Mouse (Mus musculus): ENCODE measurements at regions not wholly inside any gene's neighbourhood (a gene's known extent, or its start where the extent isn't known, plus 50 kb on each side); places are given as distances from the start of the nearest gene placed in this dataset.

DNA sequence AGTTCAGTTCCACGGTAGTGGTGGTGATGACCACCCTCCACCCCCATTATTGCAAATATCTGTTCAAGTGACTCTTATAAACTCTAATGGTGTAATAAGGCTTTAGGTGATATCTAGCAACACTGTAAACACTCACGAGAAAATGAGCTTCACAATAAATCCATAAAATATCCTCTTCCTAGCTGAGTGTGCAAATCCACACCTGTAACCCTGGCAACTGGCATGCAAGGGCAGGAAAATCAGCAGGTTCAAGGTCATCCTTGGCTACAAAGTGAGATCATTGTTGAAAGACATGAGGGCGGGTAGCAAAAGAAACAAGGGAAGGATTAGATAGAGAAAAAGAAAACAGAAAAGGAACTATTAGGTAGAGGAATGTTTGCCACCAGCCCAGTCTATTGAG, 86.8 kb downstream of the Sox4 start:
- Histone ChIP-seq H3K9ac (no peak overlapping the region), H3K36me3 (no peaks in the 10 kb centered on the region), H3K4me2 (no peak overlapping the region), H3K9me3 (no peaks in the 10 kb centered on the region), H3K4me1 (replicated peaks) (0 out of 2 replicates have a peak, but pooled peaks cover 4% of the 10 kb centered on the region), H3K27me3 (no peaks in the 10 kb centered on the region), H3K4me3 (no peak overlapping the region), H3K27ac (replicated peaks) (no peak overlapping the region)
- no peak for ATAC-seq (ENCODE audit: low FRiP score, low read depth)
- 80% methylated on average over 3 of the region's 3 CpGs for WGBS

DNA sequence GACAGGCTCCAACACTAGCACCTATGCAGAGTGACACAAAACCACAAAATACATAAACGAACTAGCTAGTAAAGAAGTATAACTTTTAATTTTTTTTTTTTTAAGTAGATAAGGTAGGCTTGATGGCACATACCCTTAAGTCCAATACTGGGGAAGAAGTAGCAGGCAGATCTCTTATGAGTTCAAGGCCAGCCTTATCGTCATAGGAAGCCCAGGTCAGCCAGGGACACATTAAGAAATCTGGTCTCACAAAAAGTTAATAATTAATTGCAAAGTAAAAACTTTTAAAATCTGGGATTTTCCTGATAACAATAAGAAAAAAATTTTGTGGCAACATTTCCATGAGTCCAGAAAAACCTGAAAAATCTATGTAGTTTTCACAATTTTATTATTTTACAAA, 92.9 kb downstream of the Sox4 start:
- Histone ChIP-seq H3K27me3 (no peaks in the 10 kb centered on the region), H3K4me3 (no peak overlapping the region), H3K27ac (replicated peaks) (peak overlapping the region; percentile 30; the same call in 1 of the 2 replicates), H3K36me3 (no peaks in the 10 kb centered on the region), H3K4me1 (replicated peaks) (peaks cover 15% of the 10 kb centered on the region), H3K9me3 (no peaks in the 10 kb centered on the region), H3K4me2 (no peak overlapping the region), H3K9ac (no peak overlapping the region)
- 73% methylated on average over 2 of the region's 2 CpGs for WGBS
- no peak for ATAC-seq (ENCODE audit: low FRiP score, low read depth)

DNA sequence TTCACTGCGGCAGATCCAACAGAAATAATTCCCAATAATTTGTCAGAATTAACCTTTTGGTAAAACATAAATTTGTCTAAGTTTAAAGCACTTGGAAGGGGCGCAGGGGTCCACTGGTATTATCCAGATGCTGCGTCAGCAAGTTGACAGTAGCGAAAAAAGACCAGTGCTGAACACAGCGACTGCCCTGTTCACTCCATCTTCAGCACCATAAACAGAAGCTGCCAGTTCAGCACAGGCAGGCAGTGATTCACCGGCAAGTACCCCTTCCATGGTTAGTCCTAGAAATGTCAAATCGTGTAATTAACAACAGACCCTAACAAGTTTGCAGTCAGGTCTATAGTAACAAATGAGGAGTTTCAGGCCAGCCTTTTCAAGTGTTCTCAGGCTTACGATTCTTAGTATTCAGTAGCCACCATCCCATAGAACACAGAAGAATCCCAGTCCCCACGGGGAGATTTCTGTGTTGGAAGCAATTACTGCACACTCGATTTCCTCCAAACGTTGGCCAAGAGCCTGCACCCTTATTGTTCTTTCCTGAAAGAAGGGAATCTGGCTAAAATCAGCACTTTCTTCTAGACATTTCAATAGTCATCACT, 93.6 kb downstream of the Sox4 start:
- Histone ChIP-seq H3K9ac (no peak overlapping the region), H3K4me2 (peak overlapping the region; percentile 9; the same call in 1 of the 2 replicates), H3K27ac (replicated peaks) (peak overlapping the region; percentile 30; the same call in 1 of the 2 replicates), H3K4me1 (replicated peaks) (peaks cover 15% of the 10 kb centered on the region), H3K36me3 (no peaks in the 10 kb centered on the region), H3K9me3 (no peaks in the 10 kb centered on the region), H3K27me3 (no peaks in the 10 kb centered on the region), H3K4me3 (no peak overlapping the region)
- ATAC-seq (ENCODE audit: low FRiP score, low read depth) = peak; percentile 55; the same call in 1 of the 2 replicates
- WGBS = 33% methylated on average over 11 of the region's 11 CpGs

DNA sequence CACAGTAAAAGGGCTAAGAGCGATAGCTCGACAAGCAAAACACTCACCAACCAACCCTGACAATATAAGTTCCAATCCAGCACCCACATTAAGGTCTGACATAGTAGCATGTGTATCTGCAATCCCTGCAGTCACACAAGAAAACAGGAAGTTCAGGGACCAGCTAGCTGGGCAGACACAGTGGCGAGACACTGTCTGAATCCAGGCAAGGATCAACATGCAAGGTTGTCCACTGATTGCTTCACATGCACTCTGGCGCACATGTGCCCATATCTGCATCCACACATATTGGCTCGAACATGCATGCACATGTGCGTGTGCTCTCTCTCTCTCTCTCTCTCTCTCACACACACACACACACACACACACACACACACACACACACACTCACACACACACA, 95.5 kb downstream of the Sox4 start:
- H3K4me3 ChIP-seq = no peak overlapping the region
- H3K27ac ChIP-seq (replicated peaks) = no peak overlapping the region
- no peaks in the 10 kb centered on the region for H3K9me3 ChIP-seq
- H3K4me1 ChIP-seq (replicated peaks) = peaks cover 15% of the 10 kb centered on the region
- ATAC-seq (ENCODE audit: low FRiP score, low read depth) = no peak
- H3K4me2 ChIP-seq = no peak overlapping the region
- H3K27me3 ChIP-seq = no peaks in the 10 kb centered on the region
- no peak overlapping the region for H3K9ac ChIP-seq
- no peaks in the 10 kb centered on the region for H3K36me3 ChIP-seq
- 93% methylated on average over 6 of the region's 6 CpGs for WGBS

GRCm38 (mm10) chr13:28857201-28857600, 96.3 kb downstream of the Sox4 start:
- no peak overlapping the region for H3K4me3 ChIP-seq
- no peak overlapping the region for H3K9ac ChIP-seq
- no peak overlapping the region for H3K4me2 ChIP-seq
- H3K27ac ChIP-seq (replicated peaks) = no peak overlapping the region
- peaks cover 15% of the 10 kb centered on the region for H3K4me1 ChIP-seq (replicated peaks)
- ATAC-seq (ENCODE audit: low FRiP score, low read depth) = no peak
- 96% methylated on average over 6 of the region's 6 CpGs for WGBS
- no peaks in the 10 kb centered on the region for H3K36me3 ChIP-seq
- no peaks in the 10 kb centered on the region for H3K9me3 ChIP-seq
- no peaks in the 10 kb centered on the region for H3K27me3 ChIP-seq

GRCm38 (mm10) chr13:28856472-28856871, 97.0 kb downstream of the Sox4 start:
- Histone ChIP-seq H3K4me3 (no peak overlapping the region), H3K9me3 (no peaks in the 10 kb centered on the region), H3K4me2 (no peak overlapping the region), H3K4me1 (replicated peaks) (peaks cover 15% of the 10 kb centered on the region), H3K27ac (replicated peaks) (no peak overlapping the region), H3K36me3 (no peaks in the 10 kb centered on the region), H3K9ac (no peak overlapping the region), H3K27me3 (no peaks in the 10 kb centered on the region)
- WGBS = 74% methylated on average over 4 of the region's 4 CpGs
- no peak for ATAC-seq (ENCODE audit: low FRiP score, low read depth)

DNA sequence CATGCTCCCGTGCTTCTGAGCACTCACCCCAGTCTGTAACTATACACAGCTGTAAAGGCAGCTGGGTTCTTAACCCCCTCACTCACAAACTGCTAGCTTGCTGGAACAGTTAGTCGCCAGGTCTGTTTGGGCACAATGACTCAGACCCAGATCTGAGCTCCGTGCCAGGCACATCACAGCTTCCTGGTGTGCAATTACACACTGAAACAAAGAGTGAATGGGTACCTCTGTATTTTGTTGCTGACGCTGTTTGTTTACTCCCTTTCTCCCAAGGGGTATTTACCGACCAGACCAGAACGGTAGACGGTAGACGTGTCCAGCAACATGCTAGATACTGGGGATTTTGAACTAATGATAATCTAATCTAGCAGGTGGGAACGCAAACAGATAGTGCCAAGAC, 99.3 kb downstream of the Sox4 start:
- WGBS = 65% methylated on average over 9 of the region's 9 CpGs
- ATAC-seq (ENCODE audit: low FRiP score, low read depth) = no peak

DNA sequence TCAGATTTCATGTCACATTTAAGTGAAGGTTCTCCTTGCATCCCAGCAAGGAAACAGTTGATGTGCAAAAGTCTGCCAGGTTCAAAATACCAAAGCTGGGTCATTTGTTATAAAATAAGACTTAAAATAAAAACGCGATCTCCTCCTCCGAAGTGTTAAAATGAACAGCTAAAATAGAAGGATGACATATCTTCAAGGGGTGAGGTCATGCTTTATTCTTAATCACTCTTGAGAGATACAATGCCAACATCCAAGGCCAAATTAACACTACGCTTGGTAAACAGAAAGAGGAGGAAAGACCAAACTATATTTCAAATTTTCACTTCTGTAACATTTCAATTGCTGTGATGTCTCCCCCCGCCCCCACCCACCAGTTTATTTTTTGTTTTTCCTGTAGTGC, 105.2 kb downstream of the Sox4 start:
- WGBS = 91% methylated on average over 5 of the region's 5 CpGs
- H3K27ac ChIP-seq (replicated peaks) = no peak overlapping the region

More for the DNA sequence above, 99.3 kb downstream of the Sox4 start:
- no peak overlapping the region for H3K4me2 ChIP-seq
- no peaks in the 10 kb centered on the region for H3K9me3 ChIP-seq
- no peak overlapping the region for H3K27ac ChIP-seq (replicated peaks)
- peaks cover 7% of the 10 kb centered on the region for H3K4me1 ChIP-seq (replicated peaks)
- no peak overlapping the region for H3K4me3 ChIP-seq
- H3K27me3 ChIP-seq = no peaks in the 10 kb centered on the region
- no peaks in the 10 kb centered on the region for H3K36me3 ChIP-seq
- no peak overlapping the region for H3K9ac ChIP-seq

GRCm38 (mm10) chr13:28847478-28847877, 106.0 kb downstream of the Sox4 start:
- Histone ChIP-seq H3K36me3 (no peaks in the 10 kb centered on the region), H3K9ac (no peak overlapping the region), H3K9me3 (no peaks in the 10 kb centered on the region), H3K27me3 (no peaks in the 10 kb centered on the region), H3K4me1 (replicated peaks) (peaks cover 13% of the 10 kb centered on the region; the same call in 1 of the 2 replicates), H3K27ac (replicated peaks) (no peak overlapping the region), H3K4me3 (no peak overlapping the region), H3K4me2 (no peak overlapping the region)
- WGBS = 58% methylated on average over 3 of the region's 3 CpGs
- ATAC-seq (ENCODE audit: low FRiP score, low read depth) = no peak

More for the DNA sequence above, 105.2 kb downstream of the Sox4 start:
- Histone ChIP-seq H3K36me3 (no peaks in the 10 kb centered on the region), H3K9ac (no peak overlapping the region), H3K4me3 (no peak overlapping the region), H3K9me3 (no peaks in the 10 kb centered on the region), H3K27me3 (no peaks in the 10 kb centered on the region), H3K4me2 (no peak overlapping the region), H3K4me1 (replicated peaks) (peaks cover 13% of the 10 kb centered on the region; the same call in 1 of the 2 replicates)
- ATAC-seq (ENCODE audit: low FRiP score, low read depth) = no peak

- 48% methylated on average over 3 of the region's 3 CpGs for WGBS
- H3K27ac ChIP-seq (replicated peaks) = 0 out of 2 replicates have a peak overlapping the region, but pooled peaks have one; percentile 18
- no peak overlapping the region for H3K4me3 ChIP-seq
- no peaks in the 10 kb centered on the region for H3K36me3 ChIP-seq
- H3K4me2 ChIP-seq = no peak overlapping the region
- no peak for ATAC-seq (ENCODE audit: low FRiP score, low read depth)
- H3K4me1 ChIP-seq (replicated peaks) = peaks cover 17% of the 10 kb centered on the region; the same call in 1 of the 2 replicates
- H3K27me3 ChIP-seq = no peaks in the 10 kb centered on the region
- H3K9ac ChIP-seq = no peak overlapping the region
- H3K9me3 ChIP-seq = no peaks in the 10 kb centered on the region
Measured at GRCm38 (mm10) chr13:28844495-28844894, 109.0 kb downstream of the Sox4 start.

DNA sequence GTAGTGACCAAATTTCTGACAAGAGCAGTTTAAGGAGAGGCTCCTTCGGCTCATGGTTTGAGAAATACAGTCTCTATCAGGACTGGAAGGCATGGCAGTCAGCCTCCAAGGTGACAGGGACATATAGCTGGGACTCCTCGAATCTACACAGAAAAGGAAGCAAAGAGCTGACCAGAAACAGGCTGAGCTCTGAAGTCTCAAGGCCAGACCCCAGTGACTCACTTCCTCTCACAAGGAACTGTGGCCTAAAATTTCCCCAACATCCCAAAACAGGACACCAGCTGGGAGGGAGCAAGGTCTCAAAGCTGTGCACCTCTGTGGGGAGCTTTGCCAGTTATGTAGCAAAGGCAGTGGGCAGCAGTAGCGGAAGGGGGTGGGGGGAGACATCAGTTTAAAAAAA, 110.7 kb downstream of the Sox4 start:
- H3K9ac ChIP-seq = no peak overlapping the region
- H3K27me3 ChIP-seq = no peaks in the 10 kb centered on the region
- no peak for ATAC-seq (ENCODE audit: low FRiP score, low read depth)
- H3K4me3 ChIP-seq = no peak overlapping the region
- H3K4me2 ChIP-seq = no peak overlapping the region
- H3K36me3 ChIP-seq = no peaks in the 10 kb centered on the region
- no peak overlapping the region for H3K27ac ChIP-seq (replicated peaks)
- WGBS = 86% methylated on average over 3 of the region's 3 CpGs
- peaks cover 22% of the 10 kb centered on the region; the same call in 1 of the 2 replicates for H3K4me1 ChIP-seq (replicated peaks)
- no peaks in the 10 kb centered on the region for H3K9me3 ChIP-seq

DNA sequence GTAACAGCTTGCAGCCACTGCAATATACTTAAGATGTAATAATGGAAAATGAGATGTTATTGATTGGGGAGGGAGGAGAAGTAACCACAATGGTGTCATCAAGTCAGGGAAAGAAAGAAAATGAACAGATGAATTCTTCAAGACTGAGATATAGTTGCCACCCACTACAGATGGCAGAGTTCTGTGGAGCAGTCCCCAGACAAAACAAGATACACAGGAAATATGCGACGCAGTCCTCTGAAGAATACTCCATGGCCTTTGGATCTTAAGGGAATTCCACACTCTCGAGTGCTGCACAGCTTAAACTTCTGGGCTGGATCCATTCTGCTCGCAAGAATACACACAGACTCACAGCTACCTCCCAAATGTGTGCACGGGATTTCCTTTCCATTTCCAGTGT, 113.4 kb downstream of the Sox4 start:
- 0 out of 2 replicates have a peak overlapping the region, but pooled peaks have one; percentile 3 for H3K27ac ChIP-seq (replicated peaks)
- H3K4me1 ChIP-seq (replicated peaks) = peaks cover 18% of the 10 kb centered on the region; the same call in 1 of the 2 replicates
- H3K9me3 ChIP-seq = no peaks in the 10 kb centered on the region
- H3K36me3 ChIP-seq = no peaks in the 10 kb centered on the region
- ATAC-seq (ENCODE audit: low FRiP score, low read depth) = peak; percentile 14; the same call in 1 of the 2 replicates
- H3K9ac ChIP-seq = no peak overlapping the region
- no peak overlapping the region for H3K4me3 ChIP-seq
- H3K4me2 ChIP-seq = no peak overlapping the region
- no peaks in the 10 kb centered on the region for H3K27me3 ChIP-seq
- 58% methylated on average over 5 of the region's 5 CpGs for WGBS

Data from hindbrain, embryonic 15.5 days (tissue).